Mouse (Mus musculus) lung, postnatal 14 days (tissue): ENCODE measurements around the gene Rnd2.
"Not testable (repeated sequence)": the region's sequence is repeated elsewhere in the genome, so short reads cannot be mapped to it uniquely, and the experiment has no call there.

Experiments
- DNase-seq: peaks from one replicate; pipeline ENCODE4 v3.0.0; 2021

Rnd2 gene

GRCm38 (mm10) chr11:101464211-101465100 is at the start of gene Rnd2:
Rnd2 (plus strand) TSS chr11:101464999.
- DNase-seq = peak; percentile 59

DNA sequence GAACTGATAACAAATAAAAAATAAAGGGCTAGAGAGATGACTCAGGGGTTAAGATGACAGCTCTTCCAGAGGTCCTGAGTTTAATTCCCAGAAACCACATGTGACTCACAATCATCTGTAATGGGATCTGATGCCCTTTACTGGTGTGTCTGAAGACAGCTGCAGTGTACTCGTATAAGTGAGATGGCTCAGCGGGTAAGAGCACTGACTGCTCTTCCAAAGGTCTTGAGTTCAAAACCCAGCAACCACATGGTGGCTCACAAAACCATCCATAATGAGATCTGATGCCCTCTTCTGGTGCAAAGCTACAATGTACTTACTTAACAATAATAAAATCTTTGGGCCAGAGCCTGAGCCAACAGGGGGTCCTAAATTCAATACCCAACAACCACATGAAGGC is 49.5 kb upstream of the Rnd2 start:
- DNase-seq = no peak

GRCm38 (mm10) chr11:101416433-101417100 is 48.2 kb upstream of the Rnd2 start:
- DNase-seq = no peak

GRCm38 (mm10) chr11:101417101-101417855 is 47.5 kb upstream of the Rnd2 start, which contains the start of gene Aarsd1:
Aarsd1 (minus strand) TSS chr11:101417615.
- peak; percentile 89 for DNase-seq

DNA sequence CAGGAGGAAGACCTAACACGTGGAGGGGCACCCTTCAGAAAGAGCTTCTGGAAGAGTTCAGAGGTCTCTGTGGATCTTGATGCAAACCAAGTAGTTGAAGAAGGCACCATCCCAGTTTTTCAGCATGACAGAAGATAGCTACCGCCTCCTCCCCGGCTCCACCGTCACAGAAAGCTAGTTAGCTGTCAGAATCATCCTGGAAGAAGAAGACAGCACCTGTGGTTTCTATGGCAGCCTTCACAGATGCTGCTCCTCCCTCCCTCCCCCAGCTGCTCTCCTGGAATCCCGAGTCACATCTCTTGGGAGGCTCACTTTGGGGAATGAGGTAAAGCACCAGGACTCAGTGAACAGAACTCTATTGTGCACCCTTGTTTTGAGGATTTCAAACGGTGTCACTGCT is 45.8 kb upstream of the Rnd2 start:
- no peak for DNase-seq

- DNase-seq = no peak
Measured at GRCm38 (mm10) chr11:101419610-101420009, 45.2 kb upstream of the Rnd2 start.

DNA sequence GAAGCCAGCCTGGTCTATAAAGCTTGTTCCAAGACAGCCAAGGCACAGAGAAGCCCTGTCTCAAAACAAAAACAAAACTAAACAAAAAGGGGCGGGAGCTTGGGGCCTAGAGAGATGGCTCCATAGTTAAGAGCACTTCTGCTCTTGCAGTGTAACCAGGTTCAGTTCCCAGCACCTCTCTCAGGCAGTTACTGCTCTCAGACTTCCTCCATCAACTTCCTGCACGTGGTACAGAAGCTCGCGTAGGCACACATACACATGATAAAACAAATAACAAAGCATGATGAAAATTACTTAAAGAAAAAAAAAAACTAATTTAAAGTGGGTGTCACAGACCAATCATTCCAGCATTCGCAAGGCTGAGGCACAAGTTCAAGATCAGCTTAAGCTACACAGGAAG is 44.7 kb upstream of the Rnd2 start:
- no peak for DNase-seq

DNA sequence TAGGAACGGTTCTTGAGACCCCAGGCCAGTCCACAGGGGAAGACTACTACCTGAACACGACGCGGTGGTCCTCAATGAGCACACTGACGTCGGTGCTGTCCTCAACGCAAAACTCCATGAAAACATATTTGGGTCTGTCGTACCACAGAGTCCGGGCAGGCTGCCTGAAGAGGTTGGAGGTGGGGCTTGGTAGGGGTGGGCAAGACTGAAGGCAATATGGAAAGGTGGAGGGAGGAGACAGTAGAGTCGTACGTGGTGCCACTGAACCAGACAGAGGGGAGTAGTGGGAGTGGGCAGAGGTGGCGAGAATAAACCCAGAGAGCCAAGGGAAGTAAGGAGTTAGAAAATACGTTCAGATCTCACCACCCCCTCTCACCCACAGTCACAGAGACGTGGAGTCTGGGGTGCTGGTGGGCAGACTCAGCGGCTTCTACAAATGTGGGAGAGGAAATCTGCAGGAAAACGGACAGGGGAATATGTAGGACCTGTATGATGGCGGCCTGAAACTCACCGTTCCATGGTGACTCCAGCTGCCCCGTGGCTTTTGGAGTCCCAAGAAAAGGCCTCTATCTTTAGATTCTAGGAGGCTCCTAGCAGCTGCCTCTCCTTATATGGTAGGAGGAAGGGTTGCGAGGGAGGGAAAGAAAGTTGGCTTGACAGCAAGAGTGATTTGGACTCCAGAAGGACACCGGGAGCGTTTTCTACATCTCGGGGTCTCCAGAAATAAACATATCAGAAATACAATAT is 40.5 kb upstream of the Rnd2 start, which contains the start of gene Gm27029:
Gene Gm27029, minus strand, starts transcription at position 692 of the 747 bp plus-strand sequence.
- DNase-seq = peak; percentile 29

DNA sequence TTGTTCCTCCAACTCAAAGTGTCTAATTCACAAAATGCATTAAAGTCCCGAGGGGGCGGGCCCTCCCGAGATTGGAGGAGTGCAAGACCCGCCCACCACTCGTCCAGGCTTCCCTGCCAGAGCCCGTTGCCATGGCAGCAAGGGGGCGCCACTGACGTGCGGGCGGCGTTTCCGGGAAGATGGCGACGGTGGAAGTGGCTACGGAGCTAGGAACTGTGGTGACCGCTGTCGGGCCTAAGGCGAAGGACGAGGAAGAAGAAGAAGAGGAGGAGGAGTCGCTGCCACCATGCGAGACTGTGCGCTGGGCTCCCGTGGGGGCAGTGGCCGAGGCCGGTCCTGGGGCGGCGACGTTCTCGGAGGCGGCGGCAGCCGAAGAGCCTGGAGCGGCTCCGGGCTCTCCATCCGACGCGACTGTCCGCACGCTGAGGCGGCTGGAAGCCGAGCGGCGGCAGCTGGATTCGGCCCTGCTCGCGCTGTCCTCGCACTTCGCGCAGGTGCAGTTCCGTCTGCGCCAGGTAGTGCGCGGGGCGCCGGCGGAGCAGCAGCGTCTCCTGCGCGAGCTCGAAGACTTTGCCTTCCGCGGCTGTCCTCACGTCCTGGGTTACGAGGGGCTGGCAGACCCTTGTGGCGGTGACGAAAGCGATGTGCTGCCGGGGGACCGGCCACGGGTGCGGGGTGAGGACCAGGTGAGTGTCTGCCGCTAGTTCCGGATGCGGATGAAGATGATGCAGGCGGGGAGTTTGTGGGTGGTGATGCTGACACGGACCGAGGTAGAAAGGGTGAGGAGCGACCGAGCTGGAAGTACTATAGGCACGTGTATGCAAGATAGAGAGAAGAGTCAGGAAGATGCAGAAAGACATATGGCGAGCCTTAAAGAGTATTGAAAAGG is 39.6 kb upstream of the Rnd2 start, which contains the start of the genes Rundc1 and Ptges3l:
Gene Rundc1, plus strand, starts transcription at position 161 of the 889 bp plus-strand sequence.
Gene Ptges3l, minus strand, starts transcription at position 409 of the 889 bp plus-strand sequence.
- DNase-seq = peak; percentile 100

DNA sequence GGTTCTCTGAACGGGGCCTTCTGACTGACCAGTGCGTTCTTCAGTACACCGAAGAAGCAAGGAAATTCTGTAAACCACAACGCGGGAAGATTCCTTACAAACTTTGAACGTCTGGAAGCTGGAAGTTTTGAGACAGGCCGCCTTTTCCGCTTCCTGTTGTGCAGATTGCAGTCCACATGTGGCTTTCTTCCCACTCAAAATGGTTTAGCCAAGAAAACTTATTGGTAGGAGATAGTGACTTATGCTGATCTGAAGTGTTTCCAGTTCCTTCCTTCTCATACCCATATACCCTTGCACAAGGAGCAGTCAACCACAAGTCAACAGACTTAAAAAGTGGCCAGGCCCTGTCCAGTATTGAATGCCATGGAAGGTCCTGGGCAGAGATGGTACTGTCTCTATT is 38.6 kb upstream of the Rnd2 start:
- DNase-seq = no peak

GRCm38 (mm10) chr11:101431327-101431726 is 33.5 kb upstream of the Rnd2 start:
- no peak for DNase-seq

DNA sequence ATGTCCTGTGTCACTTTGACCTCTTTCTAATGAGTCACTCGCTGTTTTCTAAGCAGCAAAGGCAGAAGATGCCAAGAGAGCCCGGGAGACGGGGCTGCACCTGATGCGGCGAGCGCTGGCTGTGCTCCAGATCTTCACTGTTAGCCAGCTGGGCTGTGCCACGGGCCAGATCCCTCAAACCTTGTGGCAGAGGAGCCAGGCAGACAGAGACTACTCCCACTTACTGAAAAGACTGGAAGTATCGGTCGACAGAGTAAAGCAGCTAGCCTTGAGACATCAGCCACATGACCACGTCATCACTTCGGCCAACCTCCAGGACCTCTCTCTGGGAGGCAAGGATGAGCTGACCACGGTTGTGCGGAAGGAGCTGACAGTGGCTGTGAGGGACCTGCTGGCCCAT is 31.4 kb upstream of the Rnd2 start:
- no peak for DNase-seq

DNA sequence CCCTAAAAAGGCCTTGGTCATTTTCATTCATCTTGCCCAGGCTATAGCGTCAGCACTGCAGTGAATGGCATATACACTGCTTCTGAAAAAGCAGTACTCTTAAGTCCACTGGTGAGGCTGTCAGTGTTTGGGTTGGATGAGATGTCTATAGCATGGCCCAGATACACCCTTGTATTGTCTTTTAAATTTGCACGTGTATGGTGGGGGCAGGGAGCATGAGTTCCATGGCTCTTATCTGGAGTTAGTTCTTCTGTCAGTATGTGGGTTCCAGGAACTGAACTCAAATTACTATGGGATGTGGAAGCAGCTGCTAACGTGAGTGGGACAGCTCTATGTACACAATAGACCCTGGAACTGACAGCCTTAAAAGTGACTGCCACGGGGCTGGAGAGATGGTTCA is 29.0 kb upstream of the Rnd2 start:
- DNase-seq = no peak

- DNase-seq = no peak
Measured at GRCm38 (mm10) chr11:101436916-101437315, 27.9 kb upstream of the Rnd2 start.

- not testable (repeated sequence) for DNase-seq
Measured at GRCm38 (mm10) chr11:101438006-101438405, 26.8 kb upstream of the Rnd2 start.

- not testable (repeated sequence) for DNase-seq
Measured at GRCm38 (mm10) chr11:101441450-101442126, 23.2 kb upstream of the Rnd2 start.

DNA sequence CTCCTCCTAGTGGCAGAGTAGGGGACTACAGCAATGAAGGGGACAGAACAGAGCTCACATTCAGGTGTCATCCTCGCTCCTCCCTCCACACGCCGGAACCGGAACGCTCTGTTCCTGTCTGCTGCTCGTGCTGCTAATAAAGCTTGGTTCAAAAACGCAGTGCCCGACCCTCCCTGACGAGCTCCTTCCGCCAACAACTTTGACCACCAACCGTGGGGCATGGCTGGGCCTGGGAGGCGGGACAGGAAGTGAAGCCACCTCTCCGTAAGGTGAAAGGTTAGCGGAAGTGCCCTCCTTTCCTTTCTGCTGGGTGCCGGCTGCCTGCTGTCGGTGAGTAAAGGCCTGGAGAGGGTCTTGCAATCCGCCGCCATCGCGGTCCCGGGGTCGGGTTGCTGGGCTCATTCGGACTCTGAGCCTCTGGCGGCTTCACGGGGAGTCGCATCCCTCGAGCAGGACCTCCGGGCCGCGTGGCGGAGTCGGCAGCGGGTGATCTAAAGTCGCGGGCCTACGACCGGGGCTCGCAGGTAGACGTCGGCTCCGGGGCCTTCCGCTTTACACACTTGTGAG is 22.6 kb upstream of the Rnd2 start, which contains the start of gene Rpl27:
Gene Rpl27, plus strand, starts transcription at position 172 of the 567 bp plus-strand sequence.
- peak; percentile 95 for DNase-seq

DNA sequence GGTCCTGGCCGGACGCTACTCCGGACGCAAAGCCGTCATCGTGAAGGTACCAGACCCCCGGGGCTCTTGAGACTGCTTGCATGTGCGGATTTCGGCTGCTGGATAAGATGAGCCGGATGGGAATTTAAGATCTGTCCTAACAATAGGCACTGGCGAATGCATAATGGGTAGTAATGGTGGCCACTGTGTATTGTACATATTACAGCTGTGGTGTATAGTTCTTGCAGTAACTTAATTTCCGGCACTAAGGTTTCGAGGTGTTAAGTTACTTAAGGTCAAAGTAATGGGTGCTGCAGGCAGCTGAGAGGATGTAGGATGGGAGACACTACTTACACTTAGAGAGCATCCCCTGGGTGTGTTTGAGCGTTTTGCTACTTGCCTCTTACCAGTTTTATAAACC is 22.0 kb upstream of the Rnd2 start:
- DNase-seq = no peak

DNA sequence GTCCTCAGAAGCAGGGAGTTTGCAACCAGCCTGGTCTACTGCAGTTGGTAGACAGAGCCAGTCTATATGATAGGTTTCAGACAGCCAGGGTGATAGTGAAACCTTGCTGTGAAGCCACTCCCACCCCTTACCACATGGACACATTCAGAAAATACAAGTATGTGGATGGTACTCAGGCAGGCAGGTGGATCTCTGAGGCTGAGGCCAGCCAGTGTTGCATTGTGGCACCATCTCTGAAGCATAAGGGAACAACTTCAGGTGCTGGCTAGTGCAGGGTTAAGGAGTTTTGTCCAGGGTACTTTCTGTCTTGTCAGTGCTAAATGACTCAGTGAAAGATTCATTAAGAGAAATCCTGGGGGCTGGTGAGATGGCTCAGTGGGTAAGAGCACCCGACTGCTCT is 18.5 kb upstream of the Rnd2 start:
- DNase-seq = no peak

DNA sequence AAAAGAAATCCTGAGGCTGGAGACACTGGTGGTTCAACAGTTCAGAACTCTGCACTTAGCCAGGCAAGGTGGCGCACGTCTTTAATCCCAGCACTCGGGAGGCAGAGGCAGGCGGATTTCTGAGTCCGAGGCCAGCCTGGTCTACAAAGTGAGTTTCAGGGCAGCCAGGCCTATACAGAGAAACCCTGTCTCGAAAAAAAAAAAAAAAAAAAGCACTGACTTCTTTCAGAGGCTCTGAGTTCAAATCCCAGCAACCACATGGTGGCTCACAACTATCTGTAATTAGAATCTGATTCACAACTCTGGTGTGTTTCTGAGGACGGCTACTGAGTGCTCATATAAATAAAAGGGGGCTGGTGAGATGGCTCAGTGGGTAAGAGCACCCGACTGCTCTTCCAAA is 17.9 kb upstream of the Rnd2 start:
- DNase-seq = not testable (repeated sequence)
